Mouse (Mus musculus): Measurements from ENCODE around the gene Vta1. TPM values are rescaled to one million over a fixed set of nuclear protein-coding genes. Genes with fewer than 3 reads are reported as not detected.

The Vta1 gene
- total RNA-seq (2021): 10 to 100 TPM; 27.2 to 30.8 TPM
- long read RNA-seq, experiment 1, transcript Vta1-205 (8 exons, 1,974 nt): major isoform, 28 of 34 reads
- long read RNA-seq, experiment 1, partial matches to known transcripts: 1 of 34 reads
- long read RNA-seq, experiment 1, other reads (novel, unspliced or antisense): 2 of 34 reads
- long read RNA-seq, experiment 2, transcript Vta1-205 (8 exons, 1,974 nt): major isoform, 19 of 21 reads
- long read RNA-seq, experiment 2, partial matches to known transcripts: 0 of 21 reads
- long read RNA-seq, experiment 2, other reads (novel, unspliced or antisense): 0 of 21 reads

DNA sequence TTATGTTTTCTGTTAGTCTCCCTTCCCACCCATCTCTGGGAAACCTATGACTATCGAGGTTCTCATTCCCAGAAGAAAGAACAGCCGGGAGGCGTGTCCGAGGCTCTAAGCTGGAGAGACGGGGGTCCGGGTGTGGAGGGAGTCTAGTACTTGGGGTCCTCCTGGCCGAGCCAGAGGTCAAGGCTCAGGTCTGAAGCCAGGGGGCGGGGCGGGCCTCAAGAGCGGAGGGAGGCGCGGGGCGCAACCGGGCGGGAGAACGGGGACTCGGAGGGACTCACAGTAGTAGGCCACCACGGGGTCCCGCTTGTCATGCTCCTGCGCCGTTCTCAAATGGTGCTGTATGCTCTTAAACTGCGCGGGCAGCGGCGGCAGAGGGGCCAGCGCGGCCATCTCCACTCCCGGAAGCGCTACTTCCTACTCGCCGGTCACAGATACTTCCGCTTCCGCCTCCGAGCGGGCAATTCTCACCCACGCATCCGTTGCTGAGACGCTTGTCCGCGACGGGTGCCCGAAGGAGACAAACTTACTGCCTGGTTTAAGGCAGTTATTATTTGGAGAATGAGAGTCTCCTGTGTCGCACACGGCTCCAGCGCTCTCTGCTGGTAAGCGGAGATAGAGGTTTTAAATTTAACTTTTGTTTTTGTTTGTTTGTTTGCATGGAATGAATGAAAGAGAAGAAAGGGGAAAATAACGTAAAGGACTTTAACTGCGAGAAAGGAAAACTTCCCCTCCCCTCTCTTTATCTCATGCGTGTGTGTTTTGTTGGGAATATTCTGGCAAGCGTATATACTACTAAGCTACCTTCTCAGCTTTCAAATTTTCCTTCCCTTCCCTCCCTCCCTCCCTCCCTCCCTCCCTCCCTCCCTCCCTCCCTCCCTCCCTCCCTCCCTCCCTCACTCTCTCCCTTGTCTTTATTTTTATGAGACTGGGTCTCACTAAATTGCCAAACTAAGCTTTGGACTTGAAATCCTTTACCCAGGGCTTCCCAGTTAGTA is at the start of gene Vta1, which contains the start of gene Nmbr:
TSS of gene Vta1 (minus strand) at position 489 of the 995 bp plus-strand sequence.
TSS of gene Nmbr (plus strand) at position 520 of the 995 bp plus-strand sequence.
- DNase-seq: peak; percentile 99 to 100

DNA sequence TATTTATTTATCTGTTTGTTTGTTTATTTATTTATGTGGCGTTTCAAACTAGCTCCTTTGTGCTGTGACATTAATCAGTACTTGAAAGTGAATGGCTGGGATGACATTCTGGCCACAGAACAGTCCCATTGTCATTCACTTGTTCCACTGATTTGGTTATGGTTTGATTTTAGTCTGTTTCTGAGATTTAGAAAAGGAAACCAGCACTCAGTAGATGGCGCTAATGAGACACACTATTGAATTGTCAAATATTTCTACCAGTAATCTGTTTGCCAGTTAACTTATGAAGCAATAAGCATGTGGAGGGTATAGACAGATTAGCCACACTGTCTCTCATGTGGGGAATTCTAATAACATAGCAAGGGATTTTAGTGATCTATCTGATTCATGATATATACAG is 28.9 kb upstream of the Vta1 start:
- DNase-seq: peak; percentile 8 to 41

DNA sequence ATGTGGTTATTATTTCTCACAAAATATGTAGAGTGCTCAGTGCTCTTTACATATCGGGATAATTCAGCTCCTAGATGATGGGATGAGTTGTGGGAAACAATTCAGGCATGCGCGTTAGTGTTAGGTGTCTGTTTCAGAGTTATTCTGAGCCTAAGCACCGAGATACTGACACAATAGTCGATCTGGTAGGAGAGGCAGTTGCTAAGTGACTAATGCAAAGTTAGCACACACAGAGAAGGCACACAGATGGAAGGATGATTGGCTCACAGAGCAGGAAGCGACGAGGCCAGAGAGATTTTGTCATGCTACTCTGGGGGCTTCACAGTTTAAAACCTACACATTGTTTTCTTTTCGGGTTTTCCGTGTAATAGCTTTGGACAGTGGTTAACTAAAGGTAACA is 20.3 kb upstream of the Vta1 start:
- no peak for DNase-seq

DNA sequence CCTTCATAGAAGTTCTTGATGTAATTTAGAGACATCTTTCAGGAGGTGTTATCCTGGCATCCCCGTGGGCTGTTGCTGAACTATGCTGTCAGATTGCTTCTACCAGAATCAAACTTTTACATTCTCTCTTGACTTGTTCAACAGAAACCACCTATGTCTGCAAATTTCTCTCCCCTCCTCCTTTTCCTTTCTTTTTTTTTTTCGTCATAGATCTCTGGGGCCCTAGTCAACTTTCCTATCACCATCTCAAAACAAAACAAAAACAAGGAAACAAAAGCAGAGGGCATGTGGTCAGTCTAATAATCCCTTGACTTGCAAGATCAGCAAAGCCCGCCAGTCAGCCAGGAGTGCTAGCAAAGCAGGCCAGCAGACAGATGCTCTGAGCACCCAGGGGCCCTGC is 12.8 kb upstream of the Vta1 start, which contains the start of gene Gje1:
TSS of gene Gje1 (minus strand) at position 101 of the 400 bp plus-strand sequence.
- no peak for DNase-seq

DNA sequence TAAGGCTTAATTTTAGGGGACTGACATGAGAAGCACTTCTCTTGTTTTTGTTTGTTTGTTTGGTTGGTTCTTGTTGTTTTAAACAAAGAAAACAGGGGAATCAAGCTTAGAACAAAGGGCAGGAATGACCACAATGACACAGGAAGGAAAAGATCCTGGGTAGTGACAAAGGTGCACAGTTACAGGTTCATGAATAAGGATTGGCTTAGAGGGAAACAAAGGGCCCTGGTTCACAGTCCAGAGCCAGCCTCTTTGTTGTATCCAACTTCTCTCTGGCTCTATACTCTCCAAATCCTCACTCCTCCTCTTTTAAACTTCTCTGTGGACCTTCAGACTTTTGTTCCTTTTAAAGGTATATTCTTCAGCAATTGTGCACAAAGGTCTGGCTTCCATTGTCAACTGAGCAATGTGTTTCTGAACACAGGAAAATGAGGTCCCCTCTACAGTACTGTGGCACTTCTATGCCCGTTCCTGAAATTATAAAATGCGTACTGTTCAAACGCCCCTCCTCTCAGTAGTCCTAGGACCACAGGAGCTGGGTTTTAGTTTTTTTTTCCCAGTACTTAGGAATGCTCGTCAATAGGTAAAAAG is 1.4 kb downstream of the Vta1 start:
- DNase-seq: no peak

DNA sequence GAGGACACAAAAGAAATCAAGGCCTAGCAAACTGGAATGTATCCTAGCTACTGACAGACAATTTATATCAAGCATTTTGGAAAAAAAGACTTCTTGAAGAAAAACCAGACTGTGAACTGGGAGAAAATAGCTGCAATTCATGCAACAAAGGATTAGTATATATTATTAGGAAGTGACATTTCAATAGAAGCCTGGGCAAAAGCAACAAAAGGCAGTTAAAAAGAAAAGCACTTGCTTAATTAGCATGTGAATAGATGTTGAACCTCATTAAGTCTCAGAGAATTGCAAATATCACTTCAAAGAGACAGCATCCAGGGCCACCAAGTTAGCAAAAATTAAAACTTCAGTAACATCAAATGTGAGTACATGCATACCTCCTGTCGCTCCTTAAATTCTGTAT is 2.1 kb downstream of the Vta1 start:
- no peak for DNase-seq

DNA sequence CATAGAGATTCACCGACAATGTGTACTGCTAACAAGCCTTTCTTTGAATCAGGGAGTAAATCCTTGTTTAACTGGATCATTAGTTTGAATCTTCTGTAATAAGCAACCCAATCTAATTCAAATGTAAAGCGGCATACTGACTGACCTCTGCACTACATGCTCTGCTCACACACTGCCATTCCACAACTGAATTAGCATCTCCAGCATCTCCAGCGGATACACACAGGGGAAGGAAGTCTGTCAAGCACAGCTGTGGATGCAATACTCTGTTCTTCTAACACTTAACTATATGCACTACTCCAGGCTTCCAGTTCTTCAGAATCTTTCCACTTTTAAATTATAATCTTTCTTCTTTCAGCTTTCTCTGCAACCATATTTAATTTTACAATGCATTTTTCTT is 15.0 kb downstream of the Vta1 start:
- no peak for DNase-seq

DNA sequence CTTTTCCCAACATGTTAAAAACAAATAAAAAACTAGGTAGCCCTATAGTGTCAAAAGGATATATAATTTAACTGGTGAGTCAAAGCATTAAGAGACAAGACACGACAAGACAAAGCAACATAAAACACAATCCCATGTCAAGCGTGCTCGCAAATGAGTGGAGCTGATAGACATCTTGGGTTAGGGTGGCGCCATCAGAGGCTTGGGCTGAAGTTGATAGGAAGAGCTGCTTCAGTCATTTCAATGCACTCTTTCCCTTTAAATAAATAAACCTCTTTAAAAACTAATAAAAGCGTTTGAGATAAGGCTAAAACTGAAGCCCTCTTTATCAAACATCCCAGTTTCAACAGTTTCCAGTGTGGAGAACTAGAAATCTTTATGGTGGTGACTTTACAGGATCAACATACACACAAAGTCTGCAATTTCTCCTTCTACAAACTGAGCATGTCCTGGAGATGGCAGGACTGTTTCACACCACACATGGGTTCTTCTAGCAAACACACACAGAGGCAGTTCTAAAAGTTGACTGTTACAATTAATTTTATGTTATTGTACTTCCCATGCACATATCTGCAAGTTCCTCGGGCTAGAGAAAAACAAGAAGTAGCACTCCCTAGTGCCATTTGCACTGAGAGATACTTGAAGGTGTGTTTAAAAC is 16.4 kb downstream of the Vta1 start:
- DNase-seq: no peak

DNA sequence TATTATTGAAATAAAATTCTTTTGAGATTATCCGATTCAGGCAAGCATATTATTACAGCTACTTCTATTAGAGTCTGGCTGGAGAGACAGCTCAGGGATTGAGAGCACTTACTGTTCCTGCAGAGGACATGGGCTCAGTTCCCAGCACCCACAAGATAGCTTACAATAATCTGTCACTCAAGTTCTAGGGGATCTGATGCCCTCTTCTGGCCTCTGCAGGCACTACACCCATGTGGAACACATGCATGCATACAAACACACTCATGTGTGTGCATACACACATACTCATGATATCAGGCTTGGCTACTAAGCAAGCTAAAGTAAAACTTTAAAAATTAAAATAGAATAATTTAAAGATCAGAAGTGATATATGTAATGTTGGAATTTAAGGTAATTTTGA is 19.7 kb downstream of the Vta1 start:
- DNase-seq: no peak

DNA sequence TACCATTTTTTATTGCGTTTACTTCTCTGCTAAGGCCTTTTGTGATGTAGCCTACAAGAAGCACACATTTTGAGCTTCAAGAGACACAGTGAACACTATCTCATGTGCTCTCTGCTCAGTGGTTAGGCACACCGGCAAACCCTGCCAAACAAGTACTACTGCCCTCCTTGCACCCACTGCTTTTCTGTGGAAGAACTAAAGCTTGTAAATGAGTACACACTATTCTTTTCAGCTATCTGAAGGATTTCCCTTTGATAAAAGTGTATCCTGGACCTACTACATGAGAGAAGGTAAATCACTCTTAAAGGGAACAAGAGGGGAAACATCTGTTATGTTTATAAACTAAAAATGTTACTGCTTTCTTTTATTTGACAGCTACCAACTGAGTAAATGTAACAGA is 39.2 kb downstream of the Vta1 start:
- no peak for DNase-seq

DNA sequence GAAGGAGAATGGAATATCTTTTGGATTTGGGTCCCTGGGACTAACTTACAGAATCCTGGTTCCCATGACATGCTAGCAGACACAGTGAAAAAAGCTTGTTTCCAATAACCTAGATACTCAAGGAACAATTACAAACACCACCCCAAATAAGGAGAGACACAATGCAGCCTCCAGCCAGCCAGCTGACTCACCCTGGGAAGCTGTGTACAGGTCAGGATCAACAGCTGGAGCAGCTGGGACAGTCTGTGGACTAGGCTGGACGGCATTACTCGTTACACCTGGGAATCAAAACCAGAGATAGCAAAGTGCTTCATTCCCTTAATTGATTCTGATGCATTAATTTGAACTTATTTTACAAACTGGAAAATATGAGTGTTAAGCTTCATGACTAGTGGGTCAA is 44.5 kb downstream of the Vta1 start:
- DNase-seq: peak; percentile 23 to 35

DNA sequence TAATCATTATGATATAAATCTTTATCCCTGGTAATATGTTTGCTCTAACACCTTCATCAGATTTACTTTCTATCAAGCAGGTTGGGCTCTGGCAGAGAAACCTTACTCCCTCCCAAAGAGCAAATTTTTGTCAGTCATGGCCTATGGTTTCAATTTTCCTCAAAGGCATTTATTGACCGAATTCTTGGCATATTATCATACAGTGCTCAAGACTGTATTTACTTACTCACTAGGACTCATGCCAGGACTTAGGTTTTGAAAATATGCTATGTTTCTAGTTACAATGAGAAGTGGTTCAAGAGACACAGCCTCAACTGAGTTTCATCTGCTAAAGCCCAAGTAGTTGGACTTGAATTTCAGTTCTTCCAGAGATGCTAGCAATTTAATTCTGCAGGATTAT is 65.7 kb downstream of the Vta1 start:
- no peak for DNase-seq

DNA sequence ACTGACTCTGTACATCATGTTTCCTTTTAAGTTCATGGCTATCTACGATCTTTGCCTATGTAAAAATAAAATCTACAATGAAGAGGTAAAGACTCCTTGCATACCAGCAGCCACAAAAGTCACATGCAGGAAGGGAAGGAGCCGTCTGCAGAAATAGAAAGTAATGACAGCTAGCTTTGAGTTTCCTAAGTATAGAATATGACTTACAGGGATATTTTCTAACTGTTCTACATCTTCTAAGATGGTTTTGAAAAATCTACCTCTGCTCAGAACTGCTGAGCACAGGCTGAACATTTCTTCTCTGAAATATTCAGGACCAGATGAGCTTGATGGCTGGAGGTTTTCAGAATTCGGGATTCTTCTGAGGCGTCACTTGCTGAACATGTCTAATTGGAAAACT is 66.3 kb downstream of the Vta1 start:
- no peak for DNase-seq

DNA sequence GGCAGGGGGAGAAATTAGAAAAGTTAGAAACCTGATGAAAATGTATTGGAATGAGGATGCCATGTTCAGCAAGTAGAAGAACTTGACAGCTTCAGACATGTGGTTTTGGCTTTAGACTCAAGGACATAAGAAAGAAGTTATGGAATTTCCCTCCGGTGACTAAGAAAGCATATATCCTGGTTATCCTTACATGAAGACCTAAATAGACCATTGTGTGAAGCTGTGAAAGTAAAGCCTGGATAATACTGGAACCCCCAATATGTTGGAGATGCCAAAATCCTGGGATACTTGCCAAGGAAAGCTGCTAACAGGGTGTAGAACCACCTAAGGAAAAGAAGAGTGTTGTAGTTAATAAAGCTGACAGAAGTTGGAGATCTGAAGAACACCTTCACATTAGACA is 79.7 kb downstream of the Vta1 start:
- DNase-seq: no peak

DNA sequence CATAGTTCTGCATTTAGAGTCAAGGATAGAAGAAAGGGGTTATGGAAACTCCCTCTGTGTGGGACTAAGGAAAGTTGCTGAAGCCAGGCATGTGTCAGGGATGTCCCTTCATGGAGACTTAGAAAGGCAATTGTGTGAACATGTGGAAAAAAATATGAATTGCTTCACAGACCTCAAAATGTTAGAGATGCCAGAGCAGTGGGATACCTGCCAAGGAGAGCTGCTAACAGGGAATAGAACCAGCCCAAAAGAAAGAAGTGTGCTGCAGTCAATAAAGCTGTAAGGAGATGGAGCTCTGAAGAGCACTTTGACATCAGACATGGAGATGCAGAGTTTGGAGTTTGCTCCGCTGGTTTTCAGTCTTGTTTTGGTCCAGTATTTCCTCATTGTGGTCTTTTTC is 86.2 kb downstream of the Vta1 start:
- DNase-seq: no peak

DNA sequence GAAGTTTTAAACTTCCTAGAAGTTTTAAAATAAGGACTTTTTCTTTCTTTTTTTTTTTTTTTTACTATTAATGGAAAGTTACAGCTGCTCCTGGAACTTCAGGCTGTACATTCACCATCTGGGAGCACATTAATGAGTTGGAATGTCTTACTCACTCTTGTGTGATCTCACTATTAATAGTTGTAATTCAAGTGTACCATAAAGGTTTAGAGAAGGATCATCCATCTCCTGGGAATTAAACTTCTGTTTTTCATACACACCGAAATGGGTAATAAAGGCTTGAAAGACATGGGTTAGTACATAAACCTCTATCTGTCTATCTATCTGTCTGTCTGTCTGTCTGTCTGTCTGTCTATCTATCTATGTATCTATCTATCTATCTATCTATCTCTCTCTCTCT is 87.1 kb downstream of the Vta1 start:
- no peak for DNase-seq

DNA sequence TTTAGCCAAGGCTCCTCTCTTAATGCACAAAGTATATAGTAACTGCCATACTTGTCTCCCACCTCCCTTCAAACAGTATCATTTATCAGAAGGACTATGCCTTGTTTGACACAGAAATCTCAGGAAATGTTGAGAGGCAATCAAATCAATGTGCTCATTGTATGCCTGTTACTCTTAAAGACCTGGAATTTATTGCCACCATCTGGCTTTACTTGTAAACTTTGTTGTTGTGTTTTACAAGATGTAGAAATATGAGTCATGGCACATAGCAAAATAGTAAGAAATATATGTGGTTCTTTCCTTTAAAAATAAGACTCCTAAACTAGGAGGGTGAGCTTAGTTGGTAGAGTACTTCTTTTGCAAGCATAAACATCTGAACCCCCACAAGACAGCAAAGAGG is 89.9 kb downstream of the Vta1 start:
- no peak for DNase-seq

DNA sequence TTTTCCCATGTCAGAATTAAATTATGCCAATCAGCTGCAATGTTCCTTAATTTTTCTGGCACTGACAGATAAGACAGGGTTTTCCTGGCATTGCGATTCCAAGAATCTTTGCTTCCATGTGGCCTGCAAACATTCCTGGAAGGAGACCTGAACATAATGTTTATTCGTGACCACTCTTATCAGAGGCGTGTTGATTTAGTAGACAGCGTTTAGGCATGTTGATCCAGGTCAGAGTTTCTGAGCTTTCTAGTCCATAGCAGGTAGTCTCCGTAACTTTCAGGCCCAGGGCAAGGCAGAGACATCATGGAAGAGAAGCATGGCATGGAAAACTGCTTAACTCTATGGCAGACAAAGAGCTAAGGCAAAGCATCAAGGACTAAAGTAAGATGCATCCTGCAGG is 97.8 kb downstream of the Vta1 start:
- no peak for DNase-seq

All from heart, adult 18-20 months (tissue).